Mouse (Mus musculus) urinary bladder, postnatal 25 days (tissue): Measurements from ENCODE around the gene Tusc2.

Experiments used
- DNase-seq: peaks from one replicate; pipeline ENCODE4 v3.0.0; 2022; ENCODE audit warnings: low spot score

The Tusc2 gene

DNA sequence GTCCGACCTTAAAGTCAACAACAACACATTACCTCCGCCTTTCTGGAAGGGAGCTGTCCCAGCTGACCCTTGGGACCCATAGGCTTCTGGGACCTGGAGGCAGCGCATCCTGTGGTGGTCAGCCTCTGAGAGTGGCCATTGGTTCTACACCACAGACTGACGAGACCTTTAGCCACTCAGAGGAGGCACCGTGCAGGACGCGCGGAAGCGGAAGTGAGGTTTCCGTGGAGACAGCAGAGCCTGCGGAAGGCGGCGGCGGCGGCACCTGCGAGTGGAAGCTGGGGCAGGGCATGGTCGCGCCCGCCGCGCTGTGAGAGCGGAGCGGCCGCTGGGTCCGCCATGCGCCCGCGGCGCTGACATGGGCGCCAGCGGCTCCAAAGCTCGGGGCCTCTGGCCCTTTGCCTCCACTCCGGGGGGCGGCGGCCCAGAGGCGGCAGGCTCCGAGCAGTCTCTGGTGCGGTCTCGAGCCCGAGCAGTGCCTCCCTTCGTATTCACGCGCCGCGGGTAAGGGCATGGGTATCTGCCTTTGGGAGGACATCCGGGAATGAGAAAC lies at the start of gene Tusc2:
Gene Tusc2, plus strand, starts transcription at position 227 of the 553 bp plus-strand sequence.
- DNase-seq, result peak; percentile 87

DNA sequence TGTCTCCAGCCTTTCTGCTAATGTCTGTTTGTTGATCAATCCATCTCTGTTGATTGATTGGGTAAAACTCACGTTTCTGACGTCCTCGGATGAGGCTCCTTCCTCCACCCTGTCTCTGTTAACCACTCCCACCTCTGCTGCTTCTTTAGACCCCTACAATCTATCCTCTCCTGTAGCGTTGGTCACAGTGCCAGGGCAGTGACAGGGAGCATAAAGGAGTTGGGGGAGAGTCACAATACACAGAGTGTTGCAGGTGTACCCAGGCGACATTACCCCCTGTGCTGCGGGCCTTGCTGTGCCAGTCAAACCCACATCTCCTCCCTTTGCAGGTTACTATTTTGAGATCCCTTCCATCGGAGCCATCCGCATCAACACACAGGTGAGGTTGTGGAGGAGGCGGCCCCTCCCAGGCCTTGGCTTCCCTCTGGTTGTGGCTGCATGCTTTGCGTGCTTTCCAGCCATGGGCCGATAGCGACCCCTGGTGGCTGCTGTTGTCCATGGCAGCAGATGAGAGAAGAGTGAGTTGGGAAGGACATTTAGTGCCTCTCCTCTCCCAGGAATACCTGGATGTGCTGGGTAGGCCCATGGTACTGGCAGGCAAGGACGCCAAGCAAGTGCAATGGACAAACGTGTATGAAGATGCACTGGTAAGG lies 48.6 kb upstream of the Tusc2 start:
- DNase-seq, result peak; percentile 85

DNA sequence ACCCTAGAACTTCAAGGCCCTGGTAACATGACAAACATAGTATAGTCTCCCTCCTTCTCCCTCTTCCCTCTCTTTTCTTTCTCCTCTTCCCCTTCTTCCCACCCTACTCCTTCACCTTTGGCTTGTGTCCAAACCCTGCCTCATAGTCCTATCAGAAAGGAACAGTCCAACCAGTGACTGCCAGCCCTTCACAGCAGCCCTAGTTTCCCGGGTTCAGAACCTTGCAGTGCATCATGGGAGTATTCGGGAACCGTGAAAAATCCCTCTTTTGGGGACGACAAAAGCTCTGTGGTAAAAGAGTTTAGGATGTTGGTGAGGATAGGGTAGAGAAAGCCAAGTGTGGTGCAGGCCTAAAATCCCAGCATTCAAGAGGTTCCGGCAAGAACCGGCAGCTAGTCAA lies 42.7 kb upstream of the Tusc2 start:
- DNase-seq, result no peak

- DNase-seq, result no peak
Observed at GRCm38 (mm10) chr9:107521190-107521589, 41.9 kb upstream of the Tusc2 start.

GRCm38 (mm10) chr9:107521711-107522399 lies 41.2 kb upstream of the Tusc2 start:
- DNase-seq, result no peak

DNA sequence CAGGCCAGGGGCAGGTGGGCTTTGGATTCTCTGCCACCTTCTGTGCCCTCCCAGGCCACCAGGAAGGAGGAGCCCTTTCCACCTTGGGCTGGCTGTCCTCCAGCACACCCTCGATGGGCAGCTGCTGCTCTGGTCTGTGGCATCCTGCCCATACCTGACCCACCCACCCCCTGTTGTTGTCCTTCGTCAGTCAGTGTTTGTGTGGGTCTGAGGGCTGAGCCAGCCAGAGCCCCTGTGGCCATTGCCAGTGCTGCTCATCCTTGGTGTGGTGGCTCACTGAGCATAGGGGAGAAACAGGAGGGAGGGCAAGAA lies 40.7 kb upstream of the Tusc2 start:
- no peak for DNase-seq

DNA sequence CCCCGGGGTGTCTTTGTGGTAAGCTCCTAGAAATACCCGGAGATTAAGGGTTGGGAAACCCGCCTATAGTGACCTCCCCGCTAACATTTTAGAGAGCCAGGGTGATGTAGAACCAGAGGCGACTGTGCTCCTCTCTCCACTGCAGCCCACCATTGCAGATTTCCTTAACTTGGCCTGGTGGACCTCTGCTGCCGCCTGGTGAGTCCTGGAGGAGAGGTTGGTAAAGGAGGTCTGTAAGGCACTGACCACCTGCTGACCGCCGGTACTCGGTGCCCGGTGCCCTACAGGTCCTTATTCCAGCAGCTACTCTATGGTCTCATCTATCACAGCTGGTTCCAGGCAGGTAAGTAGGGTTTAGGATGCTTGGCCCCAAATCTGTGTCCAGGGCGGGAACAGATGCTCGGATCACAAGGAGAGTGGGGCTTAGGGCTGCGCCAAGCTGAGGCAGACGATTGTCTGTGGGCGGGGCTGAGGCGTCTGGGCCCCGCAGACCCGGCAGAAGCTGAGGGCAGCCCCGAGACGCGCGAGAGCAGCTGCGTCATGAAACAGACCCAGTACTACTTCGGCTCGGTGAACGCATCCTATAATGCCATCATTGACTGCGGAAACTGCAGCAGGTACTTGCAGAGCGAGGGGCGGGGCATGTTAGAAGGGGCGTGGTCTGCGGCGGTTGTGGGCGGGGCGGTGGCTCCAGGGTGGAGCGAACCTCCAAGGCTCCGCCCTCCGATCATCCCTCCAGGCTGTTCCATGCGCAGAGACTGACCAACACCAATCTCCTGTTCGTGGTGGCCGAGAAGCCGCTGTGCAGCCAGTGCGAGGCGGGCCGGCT lies 36.6 kb upstream of the Tusc2 start:
- peak; percentile 80 for DNase-seq

DNA sequence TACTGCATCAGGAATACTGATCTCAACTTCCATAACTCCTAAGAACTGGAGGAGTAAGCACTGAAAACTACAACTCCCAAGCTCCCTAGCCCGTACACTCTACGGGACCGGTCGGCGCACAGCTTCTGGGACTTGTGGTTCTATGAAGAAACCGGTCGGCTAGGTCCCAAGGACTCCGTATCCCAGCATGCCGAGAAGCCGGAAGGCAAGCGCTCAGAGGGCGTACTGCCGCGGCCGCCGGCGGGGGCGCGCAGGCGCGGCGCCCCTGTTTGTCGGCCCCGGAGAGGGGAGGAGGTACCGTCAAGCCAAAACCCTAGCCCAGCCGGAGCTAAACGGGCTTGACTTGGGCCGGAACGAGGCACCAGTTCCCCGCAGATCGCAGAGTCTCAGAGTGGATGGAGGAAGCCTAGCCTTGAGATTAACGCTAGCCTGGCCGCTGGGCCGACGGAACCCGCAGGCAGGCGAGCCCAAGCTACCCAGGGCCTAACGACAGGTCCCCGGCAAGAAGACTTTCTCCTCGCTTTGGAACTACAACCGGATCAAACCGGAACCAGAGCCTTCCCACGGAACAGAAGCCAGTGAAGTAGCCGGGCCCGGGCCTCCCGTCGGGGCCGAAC lies 29.2 kb upstream of the Tusc2 start, which contains the start of gene Tmem115:
Gene Tmem115, plus strand, starts transcription at position 155 of the 617 bp plus-strand sequence.
- DNase-seq, result peak; percentile 75

DNA sequence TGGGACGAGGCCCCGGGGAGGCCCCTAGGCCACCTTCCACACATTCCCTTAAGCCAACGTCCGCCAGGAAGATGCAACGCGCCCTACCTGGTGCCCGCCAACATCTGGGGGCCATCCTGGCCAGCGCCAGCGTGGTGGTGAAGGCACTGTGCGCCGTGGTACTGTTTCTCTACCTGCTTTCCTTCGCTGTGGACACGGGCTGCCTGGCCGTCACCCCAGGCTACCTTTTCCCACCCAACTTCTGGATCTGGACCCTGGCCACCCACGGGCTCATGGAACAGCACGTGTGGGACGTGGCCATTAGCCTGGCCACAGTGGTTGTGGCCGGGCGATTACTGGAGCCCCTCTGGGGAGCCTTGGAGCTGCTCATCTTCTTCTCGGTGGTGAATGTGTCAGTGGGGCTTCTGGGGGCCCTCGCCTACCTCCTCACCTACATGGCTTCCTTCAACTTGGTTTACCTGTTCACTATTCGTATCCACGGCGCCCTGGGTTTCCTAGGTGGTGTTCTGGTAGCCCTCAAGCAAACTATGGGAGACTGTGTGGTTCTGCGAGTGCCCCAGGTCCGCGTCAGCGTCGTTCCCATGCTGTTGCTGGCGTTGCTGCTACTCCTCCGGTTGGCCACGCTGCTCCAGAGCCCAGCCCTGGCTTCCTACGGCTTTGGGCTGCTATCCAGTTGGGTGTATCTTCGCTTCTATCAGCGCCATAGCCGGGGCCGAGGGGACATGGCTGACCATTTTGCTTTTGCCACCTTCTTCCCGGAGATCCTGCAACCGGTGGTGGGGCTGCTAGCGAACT lies 28.4 kb upstream of the Tusc2 start:
- DNase-seq, result peak; percentile 39

DNA sequence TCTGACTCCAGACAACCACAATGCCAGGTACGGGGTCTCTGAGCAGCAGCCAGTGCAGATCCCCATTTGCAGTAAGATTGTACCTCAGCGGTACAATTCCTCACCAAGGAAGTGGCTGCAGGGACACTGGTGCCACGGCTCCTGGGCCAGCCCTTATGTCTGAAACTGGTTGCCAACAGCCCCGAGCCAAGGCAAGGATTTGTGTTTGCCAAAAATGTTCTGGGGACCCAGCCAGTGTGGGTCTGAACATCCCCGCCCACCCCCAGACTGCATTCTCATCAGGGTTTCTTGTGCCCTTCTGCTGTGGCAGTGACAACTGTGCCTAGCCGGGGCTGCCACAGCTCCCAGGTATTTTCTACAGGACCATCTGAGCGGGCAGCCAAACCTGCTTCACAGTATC lies 24.8 kb upstream of the Tusc2 start:
- no peak for DNase-seq

DNA sequence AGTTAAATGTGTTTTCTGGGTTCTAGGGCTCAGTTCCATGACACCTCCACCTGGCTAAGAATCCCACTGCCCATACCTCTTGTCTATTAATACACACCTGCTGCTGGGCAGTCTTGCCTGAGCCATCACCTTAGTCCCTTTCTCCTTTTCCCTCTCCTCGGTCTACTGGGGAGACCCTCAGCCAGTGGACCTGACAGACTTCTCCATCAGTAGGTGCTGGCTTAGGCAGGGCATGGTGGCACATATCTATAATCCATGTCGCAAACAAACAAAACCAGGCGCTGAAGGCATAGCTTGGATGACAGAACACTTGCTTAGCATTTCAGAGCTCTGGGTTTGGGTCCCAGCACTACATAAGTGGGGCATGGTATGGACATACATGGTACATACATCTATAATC lies 24.3 kb upstream of the Tusc2 start:
- no peak for DNase-seq

GRCm38 (mm10) chr9:107539940-107540339 lies 23.1 kb upstream of the Tusc2 start:
- no peak for DNase-seq

DNA sequence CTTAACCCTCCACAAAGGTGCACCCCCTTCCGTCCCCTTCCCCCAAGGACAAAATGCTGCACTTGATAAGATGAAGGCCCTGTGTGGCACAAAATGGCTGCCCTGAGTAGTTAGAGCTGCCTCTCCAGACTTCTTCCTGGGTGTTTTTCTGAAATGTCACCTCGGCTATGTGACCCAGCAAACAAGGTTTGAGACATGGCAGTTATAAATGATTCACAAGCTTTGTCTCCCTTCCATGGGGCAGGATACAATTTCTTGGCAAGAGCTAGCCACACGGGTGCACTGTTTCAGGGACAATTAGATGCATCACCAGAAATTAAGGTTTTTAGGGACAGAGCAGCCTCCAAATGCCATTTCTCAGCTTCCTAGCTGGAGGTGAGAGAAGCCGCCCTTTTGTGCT lies 22.6 kb upstream of the Tusc2 start:
- DNase-seq, result no peak

- no peak for DNase-seq
Observed at GRCm38 (mm10) chr9:107541005-107541404, 22.1 kb upstream of the Tusc2 start.

- DNase-seq, result peak; percentile 90
Observed at GRCm38 (mm10) chr9:107541474-107542351, 21.3 kb upstream of the Tusc2 start, which contains the start of the genes Cyb561d2 and Nprl2. Gene Cyb561d2, minus strand, starts transcription at chr9:107542193. Gene Nprl2, plus strand, starts transcription at chr9:107542226.

DNA sequence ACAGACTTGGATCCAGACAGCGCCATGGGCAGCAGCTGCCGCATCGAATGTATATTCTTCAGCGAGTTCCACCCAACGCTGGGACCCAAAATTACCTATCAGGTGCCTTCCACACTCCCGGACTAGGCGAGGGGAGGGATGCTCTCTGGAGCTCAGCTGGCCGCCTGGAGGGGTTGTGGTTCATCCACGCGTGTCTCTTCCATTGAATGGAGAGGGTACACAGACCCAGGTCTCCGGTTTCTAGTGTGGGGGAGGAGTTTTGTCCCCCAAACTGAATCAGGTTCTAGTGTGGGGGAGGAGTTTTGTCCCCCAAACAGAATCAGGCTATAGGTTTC lies 20.7 kb upstream of the Tusc2 start:
- no peak for DNase-seq

DNA sequence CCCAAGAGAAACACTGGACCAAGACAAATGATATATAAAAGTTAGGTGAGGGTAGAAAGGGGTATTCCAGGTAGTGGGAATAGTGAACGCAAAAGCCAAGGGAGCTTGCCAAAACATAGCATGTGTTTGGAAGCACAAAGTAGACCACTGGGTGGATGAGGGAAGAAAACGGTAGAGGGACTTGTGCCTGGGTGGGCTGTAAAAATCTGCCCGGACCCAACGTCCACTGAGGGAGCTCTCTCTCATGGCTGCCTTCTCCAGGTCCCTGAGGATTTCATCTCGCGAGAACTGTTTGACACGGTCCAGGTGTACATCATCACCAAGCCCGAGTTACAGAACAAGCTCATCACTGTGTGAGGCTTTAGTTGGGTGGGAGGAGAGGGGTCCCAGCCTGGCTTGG lies 20.3 kb upstream of the Tusc2 start:
- no peak for DNase-seq

DNA sequence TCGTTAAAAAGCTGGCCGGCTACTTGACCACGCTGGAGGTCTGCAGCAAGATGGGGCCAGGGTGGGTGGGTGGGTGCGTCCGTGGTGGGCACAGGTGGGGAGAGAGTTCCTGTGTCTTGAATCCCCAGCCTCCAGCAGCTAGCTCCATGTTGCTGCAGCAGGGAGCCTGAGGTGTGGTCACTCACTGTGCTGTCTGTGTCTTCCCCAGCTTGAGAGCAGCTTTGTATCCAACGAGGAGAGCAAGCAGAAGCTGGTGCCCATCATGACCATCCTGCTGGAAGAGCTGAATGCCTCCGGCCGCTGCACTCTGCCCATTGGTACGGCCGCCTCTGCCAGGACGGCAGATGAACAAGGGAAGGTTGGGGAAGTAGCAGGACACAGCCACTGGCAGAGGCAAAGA lies 19.8 kb upstream of the Tusc2 start:
- DNase-seq, result no peak

- DNase-seq, result no peak
Observed at GRCm38 (mm10) chr9:107544196-107544700, 18.8 kb upstream of the Tusc2 start.

- DNase-seq, result no peak
Observed at GRCm38 (mm10) chr9:107544729-107545128, 18.3 kb upstream of the Tusc2 start.
